Mouse (Mus musculus): ENCODE results near the gene Tanc2.

GRCm38 (mm10) chr11:105907381-105907780 is 317.6 kb downstream of the Tanc2 start:
- TF ChIP-seq MYC (IDR thresholded peaks at IDR 0.05; ENCODE audit: low read depth, low read length) (no peak), POLR2A (IDR thresholded peaks at IDR 0.05; ENCODE audit: control insufficient read depth in 1 of 2, insufficient read depth in 1 of 2, low read depth in 1 of 2, low read length in 2 of 2, poor library complexity in 1 of 2) (no peak), MAFK (IDR thresholded peaks at IDR 0.05; ENCODE audit: borderline replicate concordance, low read depth, low read length) (no peak), CTCF (IDR thresholded peaks at IDR 0.05 in 2 of 3, conservative IDR thresholded peaks at IDR 0.05 in 1 of 3; ENCODE audit: control insufficient read depth in 1 of 3, insufficient read depth in 1 of 3, low read depth in 2 of 3, low read length in 3 of 3, poor library complexity in 1 of 3, severe bottlenecking in 1 of 3) (no peak), GATA1 (IDR thresholded peaks at IDR 0.05; ENCODE audit: low read depth, low read length) (no peak)

Data from MEL (cell line).